Mouse (Mus musculus): ENCODE measurements around the gene Onecut1.

GRCm38 (mm10) chr9:74910226-74910759 lies 48.6 kb downstream of the Onecut1 start:
- TF ChIP-seq CTCF (IDR thresholded peaks at IDR 0.05; ENCODE audit: extremely low read depth, insufficient read depth, low read length), result no peak
- TF ChIP-seq POLR2A (IDR thresholded peaks at IDR 0.05; ENCODE audit: extremely low read depth, insufficient read depth, low read length), result no peak

All from cortical plate, adult 2 months (tissue).